Mouse (Mus musculus): ENCODE results near the gene Nox4.

Nox4 gene

GRCm38 (mm10) chr7:87245856-87246579, at the start of gene Nox4:
Nox4 (plus strand) TSS chr7:87246096.
- DNase-seq (ENCODE audit: low spot score in 2 of 2) = no peak

DNA sequence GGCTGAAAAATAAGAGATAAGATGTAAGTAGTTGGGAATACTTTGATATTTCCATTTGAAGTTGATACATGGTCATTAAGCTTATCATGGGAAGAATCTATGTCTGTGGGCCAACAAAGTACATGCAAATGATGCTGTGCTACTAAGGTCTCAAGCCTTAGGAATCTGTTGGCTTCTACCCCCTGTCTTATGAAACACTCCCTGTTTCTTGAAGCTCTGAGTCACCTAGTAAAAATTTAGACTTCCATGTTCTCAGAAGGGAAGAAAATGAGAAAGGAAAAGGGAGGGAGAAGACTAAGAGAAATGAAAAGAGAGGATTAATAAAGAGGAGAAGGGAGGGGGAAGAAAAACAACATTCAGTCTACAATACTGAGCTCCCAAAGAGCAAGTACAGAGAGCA, 41.1 kb upstream of the Nox4 start:
- DNase-seq (ENCODE audit: low spot score in 2 of 2) = no peak

DNA sequence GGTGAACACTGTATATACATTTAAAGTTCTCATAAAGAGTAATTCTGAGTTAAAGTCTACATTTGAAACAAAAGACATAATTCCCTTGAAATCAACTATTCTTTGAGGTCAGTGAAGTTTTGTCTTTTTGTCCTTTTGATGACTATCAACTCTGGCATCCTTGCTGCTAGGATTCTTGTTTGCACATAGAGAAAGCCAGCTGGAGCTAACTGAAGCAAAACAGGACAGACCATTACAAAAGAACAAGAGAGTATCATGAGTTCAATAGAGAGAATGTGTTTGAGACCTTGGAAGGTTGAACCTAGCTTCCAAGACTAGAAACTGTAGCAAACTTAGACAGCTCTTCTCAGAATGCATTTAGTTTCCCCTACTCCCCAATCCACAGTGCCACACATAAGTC, 24.2 kb upstream of the Nox4 start:
- no peak for DNase-seq (ENCODE audit: low spot score in 2 of 2)

DNA sequence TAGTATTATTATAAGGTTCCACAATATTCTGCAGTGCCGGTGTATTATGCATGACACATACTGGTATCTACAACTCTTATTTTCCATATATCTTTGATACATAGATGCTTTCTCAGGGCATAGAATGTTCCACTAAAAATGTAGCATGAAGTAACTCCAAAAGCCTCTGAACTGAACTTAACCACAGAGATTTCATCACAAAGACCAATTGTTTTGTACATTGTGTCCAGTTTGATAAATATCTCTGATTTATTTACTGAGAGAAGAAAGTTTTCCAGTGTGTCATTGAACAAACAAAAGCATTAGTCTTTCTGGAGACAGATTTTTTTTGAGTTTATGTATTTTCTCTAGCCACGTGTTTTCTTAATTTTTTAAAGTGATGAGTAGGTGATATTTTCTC, 23.1 kb upstream of the Nox4 start:
- DNase-seq (ENCODE audit: low spot score in 2 of 2) = no peak

- DNase-seq (ENCODE audit: low spot score in 2 of 2) = no peak
These were observed 20.3 kb upstream of the Nox4 start for GRCm38 (mm10) chr7:87225617-87226016.

DNA sequence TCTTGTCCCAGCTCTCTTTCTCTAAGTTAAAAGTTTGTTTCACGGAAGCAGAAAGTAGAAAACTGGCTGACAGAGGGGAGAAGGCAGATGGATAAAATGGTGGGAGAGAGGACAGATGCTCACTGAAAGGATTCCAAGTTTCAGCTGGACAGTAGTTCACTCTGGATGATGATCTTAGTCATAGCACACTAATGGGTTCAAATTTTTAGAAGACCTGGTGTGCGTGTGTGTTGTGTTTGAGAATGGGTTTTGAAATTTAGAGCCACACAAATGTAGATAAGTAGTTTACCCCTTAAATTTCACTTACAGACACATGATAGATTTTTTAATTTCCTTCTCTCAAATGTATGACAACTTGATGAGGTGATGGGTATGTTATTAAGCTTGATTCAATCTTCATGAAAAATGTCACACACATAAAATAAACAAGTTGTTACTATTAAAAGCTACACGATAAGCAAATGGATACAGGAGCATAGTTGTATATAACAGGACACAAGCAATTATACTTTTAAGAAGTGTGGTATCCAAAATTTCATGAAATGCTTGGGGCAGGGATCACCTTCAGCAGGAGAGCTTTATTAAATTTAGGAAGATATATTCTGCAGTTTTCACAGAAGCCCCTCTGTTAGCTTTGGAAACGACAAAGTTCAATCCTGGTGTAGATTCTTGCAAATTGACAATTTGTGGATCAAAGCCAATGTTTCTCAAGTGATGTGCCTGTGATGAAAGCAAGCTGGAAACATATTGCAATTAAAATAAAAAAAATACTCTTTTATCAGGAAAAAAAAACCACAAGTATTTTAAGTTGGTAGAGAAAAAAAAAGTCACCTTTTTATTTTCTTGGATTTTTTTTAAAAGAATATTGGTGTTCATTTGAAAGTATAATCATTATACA, 18.6 kb upstream of the Nox4 start:
- DNase-seq (ENCODE audit: low spot score in 2 of 2) = no peak

DNA sequence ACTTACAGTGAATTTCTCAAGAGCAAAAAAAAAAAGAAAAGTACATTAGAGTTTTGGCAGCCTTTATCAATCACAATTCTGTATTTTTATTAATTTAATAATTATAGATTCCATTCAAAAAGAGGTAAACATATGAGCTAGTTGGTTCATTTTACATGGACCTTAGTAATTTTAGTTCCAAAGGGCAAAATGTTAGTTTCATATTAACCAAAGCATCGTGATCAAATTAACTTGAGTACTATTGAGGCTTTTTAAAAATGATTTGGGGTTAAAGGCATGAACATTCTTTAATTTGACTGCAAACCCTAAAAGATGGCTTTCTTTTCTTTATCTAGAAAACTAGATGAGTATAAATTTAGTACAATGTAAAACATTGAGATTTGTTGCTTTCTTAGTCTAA, 16.4 kb upstream of the Nox4 start:
- DNase-seq (ENCODE audit: low spot score in 2 of 2) = no peak

GRCm38 (mm10) chr7:87241139-87241538, 4.8 kb upstream of the Nox4 start:
- no peak for DNase-seq (ENCODE audit: low spot score in 2 of 2)

GRCm38 (mm10) chr7:87246580-87246934, 661 bp downstream of the Nox4 start:
- no peak for DNase-seq (ENCODE audit: low spot score in 2 of 2)

DNA sequence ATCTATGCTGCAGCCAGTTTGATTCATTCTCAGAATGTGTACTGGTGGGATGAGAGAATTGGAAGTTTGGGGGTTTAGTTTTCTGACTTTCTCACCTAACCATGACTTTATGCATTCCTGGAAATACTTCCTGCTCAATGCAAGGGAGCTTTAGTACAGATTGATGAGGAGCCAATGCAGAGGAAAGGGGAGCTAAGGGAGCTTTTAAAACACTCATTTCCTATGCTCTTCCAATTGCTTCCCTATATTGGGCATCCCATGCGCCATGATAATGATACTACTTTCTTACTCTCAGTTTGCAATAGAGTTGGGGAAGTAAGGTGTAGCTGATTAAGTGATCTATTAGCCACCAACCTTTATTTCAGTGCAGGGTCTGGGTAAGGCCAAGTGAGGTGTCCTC, 1.0 kb downstream of the Nox4 start:
- no peak for DNase-seq (ENCODE audit: low spot score in 2 of 2)

DNA sequence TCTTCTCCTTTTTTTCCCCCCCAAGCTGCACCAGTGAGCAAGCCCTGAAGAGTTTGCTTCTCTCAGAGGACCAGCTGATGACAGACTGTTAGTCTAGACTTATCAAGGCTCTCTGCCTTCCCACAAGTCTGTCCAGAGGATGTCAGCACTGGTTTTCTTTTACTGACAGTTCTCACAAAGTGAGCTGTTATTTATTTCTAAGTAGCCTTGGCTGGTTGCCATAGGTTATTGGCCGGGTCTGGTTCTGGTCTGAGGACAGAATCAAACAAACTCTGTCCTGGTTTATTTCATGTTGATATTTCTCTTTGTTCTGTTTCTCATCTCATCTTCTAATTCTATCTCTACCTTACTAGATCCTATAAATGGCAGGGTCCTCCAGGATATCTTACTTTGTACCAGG, 2.0 kb downstream of the Nox4 start:
- DNase-seq (ENCODE audit: low spot score in 2 of 2) = no peak

GRCm38 (mm10) chr7:87252071-87252470, 6.2 kb downstream of the Nox4 start:
- DNase-seq (ENCODE audit: low spot score in 2 of 2) = no peak

DNA sequence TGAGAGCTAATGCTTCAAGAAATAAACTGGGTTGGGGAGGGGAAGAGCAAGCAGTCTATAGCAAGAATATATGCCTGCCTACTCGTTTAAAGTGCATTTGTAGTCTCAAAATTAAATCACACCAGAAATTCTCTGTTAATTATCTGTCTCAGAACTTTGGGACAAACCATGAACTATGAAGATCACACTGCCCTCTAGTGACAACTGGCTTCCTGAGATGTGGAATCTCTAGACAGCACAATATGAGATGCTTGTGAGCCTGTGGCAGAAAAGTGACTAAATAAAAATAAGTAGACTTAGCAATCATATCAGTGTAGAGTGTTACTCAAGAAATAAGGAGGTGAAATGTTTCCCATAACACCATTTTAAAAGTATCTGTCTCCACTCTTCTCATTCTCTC, 31.3 kb downstream of the Nox4 start:
- DNase-seq (ENCODE audit: low spot score in 2 of 2) = no peak

DNA sequence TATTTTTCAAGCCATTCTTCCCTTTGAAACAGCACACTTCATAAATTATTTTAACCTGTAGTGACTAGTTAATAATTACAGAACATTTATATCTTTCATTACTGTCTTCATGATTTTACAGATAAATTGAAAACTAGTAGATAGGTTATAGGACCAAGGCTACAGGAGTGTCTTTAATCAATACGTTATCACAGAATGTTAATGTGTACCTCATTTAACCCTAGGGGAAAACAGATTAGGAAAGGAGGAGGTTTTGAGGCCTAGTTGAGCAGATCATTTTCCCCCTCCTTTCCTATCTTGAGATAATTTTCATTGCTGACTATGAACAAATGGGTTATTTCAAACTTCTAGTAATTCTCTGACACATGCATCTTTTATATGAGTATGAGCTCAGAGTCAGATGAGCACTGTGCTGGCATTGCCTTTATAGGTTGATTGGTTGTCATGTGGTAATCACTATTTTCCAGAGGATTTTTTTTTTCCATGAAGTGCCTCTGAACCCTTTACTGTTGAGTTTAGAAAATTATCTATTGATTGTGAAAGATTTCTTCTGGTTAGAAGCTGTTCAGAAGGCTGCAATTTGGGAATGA, 57.9 kb downstream of the Nox4 start:
- no peak for DNase-seq (ENCODE audit: low spot score in 2 of 2)

DNA sequence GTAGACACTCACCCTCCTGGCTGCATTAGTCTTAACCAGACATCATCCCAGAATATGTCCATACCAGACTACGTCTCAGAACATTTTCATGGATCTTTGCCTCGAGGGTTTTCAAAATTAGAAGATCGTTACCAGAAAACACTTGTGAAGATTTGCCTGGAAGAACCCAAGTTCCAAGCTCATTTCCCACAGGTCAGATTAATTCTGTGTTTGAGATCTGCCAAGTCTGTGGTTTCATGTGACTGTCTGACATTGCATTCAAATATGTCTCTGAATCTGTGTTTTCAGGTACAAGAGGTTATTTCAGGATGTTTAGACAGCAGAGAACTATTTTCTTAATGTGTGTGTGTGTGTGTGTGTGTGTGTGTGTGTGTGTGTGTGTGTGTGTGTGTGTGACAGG, 75.7 kb downstream of the Nox4 start:
- DNase-seq (ENCODE audit: low spot score in 2 of 2) = no peak

- DNase-seq (ENCODE audit: low spot score in 2 of 2) = no peak
These were observed 76.2 kb downstream of the Nox4 start for GRCm38 (mm10) chr7:87322085-87322484.

- no peak for DNase-seq (ENCODE audit: low spot score in 2 of 2)
These were observed 85.1 kb downstream of the Nox4 start for GRCm38 (mm10) chr7:87330782-87331558.

GRCm38 (mm10) chr7:87345598-87345997, 99.7 kb downstream of the Nox4 start:
- no peak for DNase-seq (ENCODE audit: low spot score in 2 of 2)

- DNase-seq (ENCODE audit: low spot score in 2 of 2) = no peak
These were observed 106.9 kb downstream of the Nox4 start for GRCm38 (mm10) chr7:87352818-87353217.

DNA sequence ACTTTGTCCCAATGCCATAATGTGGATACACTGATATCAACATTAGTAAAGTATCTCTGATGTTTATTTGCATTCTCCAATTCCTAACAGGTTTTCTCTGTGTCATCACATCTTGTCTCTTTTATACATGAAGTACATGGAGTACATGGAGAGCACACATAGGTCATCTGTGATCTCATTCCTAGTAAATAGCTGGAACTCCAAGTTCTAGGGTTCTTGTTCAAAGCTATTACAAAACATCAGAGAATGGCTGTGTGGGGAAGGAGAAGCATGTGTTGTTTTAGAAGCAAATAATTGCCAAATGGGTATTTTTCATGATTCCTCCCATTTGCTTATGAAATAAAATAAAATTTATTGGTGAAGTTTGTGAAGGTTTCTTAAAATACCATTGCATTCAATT, 121.9 kb downstream of the Nox4 start:
- no peak for DNase-seq (ENCODE audit: low spot score in 2 of 2)

- no peak for DNase-seq (ENCODE audit: low spot score in 2 of 2)
These were observed 123.2 kb downstream of the Nox4 start for GRCm38 (mm10) chr7:87369131-87369530.

DNA sequence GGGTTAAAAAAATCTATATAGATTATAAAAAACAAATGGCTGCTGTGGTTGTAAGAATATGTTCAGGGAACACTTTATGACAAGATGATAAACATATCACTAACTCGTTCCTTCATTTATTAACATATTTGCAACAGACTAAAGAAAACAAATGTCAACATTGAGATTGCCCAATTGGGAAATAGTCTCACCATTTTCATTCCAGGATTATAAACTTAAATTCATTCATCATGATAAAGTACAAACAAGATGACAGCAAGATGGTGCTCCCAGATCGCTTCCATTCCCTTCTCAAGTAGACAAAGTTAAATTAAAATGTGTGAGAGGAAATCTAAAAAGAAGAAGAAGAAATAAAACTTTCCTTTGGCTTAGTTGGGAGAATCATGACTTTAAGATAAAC, 124.9 kb downstream of the Nox4 start:
- DNase-seq (ENCODE audit: low spot score in 2 of 2) = no peak
